Mouse (Mus musculus): ENCODE data around the gene Slc26a10.

Slc26a10 gene

DNA sequence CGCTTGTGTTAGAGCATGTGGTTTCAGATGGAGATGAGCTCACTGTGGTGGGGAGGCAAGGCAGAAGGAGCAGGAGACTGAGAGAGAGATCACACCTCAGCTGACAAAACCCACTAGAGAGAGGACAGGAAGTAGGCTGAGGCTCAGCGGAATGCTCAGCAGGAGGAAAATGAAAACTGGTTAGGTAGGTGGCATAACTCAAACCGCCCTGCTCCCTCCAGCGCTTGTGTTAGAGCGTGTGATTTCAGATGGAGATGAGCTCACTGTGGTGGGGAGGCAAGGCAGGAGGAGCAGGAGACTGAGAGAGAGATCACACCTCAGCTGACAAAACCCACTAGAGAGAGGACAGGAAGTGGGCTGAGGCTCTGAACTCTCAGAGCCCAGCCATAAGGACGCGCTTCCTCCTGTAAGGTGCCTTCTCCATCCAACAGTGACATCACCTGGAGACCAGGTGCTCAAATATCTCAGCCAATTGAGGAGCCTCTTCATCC is 17.6 kb downstream of the Slc26a10 start:
- WGBS = 36% methylated on average over 7 of the region's 7 CpGs

GRCm38 (mm10) chr10:127160728-127161127 is 19.7 kb downstream of the Slc26a10 start:
- WGBS = 59% methylated on average over 3 of the region's 3 CpGs

- WGBS = 59% methylated on average over 9 of the region's 9 CpGs
These were observed 20.4 kb downstream of the Slc26a10 start for GRCm38 (mm10) chr10:127160081-127160480.

DNA sequence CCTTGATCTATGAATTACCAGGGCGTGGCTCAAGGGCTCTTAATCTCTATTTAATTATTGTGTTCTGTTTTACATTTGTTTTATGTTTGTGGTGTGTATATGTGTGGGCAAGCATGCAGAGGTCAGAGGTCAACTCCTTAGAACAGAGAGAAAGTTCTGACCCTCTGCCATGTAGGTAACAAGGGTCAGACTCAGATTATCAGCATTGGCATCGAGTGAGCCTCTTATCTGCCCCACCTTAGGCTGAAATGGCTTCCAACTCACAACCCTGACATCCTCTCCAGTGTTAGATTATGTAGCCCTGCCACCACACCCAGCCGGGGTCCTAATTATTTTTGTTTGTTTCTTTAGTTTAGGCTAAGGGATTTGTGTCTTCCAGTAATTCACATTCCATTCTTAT is 22.0 kb downstream of the Slc26a10 start:
- WGBS = 77% methylated on average over 3 of the region's 3 CpGs

GRCm38 (mm10) chr10:127156511-127156910 is 23.9 kb downstream of the Slc26a10 start:
- WGBS = 69% methylated on average over 1 of the region's 1 CpGs

DNA sequence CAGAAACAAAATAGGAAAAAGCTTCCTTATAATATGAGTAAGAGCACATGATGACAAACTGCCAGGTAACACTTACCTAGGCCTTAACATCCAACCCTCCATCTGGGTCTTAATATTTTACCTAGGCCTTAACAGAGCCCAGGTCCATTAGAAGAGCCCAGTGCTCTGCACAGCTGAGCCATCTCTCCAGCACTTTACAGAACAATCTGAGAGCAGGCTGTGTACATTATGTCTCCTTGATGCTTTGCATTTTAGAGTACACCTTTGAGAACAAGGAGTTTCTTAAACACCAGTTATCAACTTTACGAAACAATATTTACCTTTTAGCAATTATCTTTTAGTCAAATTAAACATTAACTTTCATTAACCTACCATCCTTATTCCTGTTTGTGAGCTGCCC is 24.4 kb downstream of the Slc26a10 start:
- WGBS = 94% methylated on average over 1 of the region's 1 CpGs

DNA sequence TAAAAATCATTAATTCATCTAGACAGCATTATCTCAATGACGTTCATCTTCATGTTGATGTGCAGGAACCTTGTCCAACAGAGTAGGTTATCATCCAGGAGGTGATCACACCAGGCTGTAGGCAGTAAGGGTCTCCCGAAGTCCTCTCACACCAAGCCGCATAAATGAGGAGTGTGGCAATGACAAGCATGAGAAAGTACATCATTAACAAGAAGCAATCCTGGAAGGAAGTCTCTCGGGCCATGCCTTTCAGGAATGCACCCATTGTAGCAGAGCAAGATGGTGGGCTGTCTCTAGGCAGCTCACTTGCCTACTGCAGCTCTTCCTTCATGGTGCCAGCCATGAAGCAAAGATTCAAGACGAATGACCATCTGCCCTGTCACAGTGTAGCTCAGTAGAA is 25.8 kb downstream of the Slc26a10 start:
- 89% methylated on average over 5 of the region's 5 CpGs for WGBS

DNA sequence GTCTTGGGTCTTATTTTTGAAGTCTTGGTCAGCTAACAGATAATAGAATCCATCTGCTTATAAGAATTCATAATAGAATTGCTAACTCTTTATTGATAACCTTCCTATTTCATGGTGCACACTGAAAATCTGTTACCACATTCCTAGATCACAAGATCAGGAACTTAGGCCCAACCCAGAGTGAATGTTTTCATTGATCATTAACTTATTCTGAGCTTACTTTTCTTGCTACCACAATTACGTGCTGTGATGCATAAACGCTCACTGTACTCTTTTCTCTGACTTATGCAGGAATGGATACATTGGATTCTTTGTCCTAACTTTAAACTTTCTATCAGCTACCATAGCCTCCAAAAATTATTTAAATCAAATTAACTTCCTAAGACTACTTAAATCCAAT is 26.2 kb downstream of the Slc26a10 start:
- 98% methylated on average over 2 of the region's 2 CpGs for WGBS

DNA sequence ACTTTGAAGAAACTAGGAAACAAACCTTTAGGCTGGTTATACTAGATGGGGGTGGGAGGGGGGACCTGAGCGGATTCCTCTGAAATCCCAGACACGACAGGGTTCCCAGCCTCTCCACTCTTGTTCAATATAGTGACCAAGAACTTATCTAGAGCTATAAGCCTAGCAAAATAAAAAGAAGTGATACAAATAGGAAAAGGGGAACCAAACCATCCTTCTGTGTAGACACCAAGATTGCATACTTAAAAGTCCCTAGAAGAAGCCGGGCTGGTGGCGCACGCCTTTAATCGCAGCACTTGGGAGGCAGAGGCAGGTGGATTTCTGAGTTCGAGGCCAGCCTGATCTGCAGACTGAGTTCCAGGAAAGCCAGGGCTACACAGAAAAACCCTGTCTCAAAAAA is 27.1 kb downstream of the Slc26a10 start:
- WGBS = 96% methylated on average over 7 of the region's 7 CpGs

- WGBS = 86% methylated on average over 10 of the region's 10 CpGs
These were observed 27.9 kb downstream of the Slc26a10 start for GRCm38 (mm10) chr10:127152556-127152955.

DNA sequence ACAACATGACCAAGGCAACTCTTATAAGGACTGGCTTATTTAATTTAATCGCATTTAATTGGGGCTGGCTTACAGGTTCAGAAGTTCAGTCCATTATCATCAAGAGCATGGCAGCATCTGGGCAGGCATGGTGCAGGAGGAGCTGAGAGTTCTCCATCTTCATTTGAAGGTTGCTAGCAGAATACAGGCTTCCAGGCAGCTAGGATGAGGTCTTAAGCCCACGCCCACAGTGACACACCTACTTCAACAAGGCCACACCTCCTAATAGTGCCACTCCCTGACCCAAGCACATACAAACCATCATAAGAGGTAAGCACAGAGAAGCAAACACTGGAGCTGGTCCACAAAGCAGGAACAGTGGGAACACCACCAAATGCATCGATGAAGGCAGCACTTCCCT is 29.2 kb downstream of the Slc26a10 start:
- 88% methylated on average over 3 of the region's 3 CpGs for WGBS

GRCm38 (mm10) chr10:127150471-127150872 is 30.0 kb downstream of the Slc26a10 start:
- 62% methylated on average over 4 of the region's 4 CpGs for WGBS

DNA sequence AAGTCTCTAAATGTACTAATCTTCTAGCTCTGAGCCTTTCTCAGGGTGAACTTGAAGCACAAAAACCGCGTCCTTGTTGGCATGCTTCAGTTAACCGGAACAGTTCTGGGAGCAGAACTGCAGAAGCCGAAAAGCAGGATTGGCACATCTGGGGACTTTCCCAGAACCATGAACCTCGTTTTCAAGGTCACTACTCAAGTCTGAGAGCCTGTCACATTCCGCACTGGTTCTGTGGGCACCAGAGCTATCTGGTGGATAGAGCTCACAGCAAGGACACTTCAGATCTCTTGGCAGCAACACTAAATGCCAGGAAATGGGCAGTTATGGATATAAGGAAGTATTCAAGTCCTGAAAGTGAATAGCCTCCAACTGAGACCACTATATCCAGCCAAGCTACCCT is 33.3 kb downstream of the Slc26a10 start:
- 76% methylated on average over 6 of the region's 6 CpGs for WGBS

DNA sequence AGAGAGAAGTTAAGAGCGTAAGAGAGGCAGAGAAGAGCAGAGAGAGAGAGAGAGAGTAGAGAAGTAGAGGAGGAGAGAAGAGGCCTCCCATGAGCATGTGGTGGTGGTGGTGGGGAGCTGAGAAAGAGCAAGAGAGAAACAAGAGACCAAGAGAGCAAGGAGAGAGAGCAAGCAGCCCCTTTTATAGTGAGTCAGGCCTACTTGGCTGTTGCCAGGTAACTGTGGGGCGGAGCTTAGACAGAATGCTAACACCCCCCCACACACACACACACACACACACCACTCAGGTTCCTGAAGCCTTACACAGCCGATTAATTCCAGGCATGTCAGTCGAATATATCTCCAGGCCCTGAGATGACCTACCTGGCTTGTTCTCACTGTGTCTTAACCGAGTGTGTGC is 35.1 kb downstream of the Slc26a10 start:
- WGBS = 84% methylated on average over 5 of the region's 5 CpGs

GRCm38 (mm10) chr10:127144536-127144935 is 35.9 kb downstream of the Slc26a10 start:
- 92% methylated on average over 7 of the region's 7 CpGs for WGBS

GRCm38 (mm10) chr10:127143228-127143627 is 37.2 kb downstream of the Slc26a10 start:
- 86% methylated on average over 8 of the region's 8 CpGs for WGBS

- WGBS = 78% methylated on average over 8 of the region's 8 CpGs
These were observed 38.9 kb downstream of the Slc26a10 start for GRCm38 (mm10) chr10:127141500-127141899.

DNA sequence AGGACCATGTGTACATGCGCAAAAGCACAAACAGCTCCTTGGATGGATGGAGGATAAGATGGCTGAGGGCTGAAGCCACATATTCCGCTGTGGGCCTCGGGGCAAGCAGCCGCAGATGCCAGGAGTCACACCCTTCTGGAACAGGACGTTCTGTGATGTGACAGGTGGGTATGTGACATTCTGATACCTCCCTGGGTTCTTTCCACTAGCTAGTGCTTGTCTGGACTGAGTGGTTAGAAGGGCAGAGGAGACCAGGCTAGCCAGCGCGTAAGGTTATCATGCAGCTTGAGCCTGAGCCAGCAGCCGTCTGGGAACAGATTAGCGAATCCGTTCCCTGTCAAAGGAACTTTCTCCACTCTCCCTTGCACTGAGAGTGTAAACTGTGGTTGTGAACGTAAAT is 39.5 kb downstream of the Slc26a10 start:
- 89% methylated on average over 11 of the region's 11 CpGs for WGBS

- WGBS = 94% methylated on average over 18 of the region's 18 CpGs
These were observed 41.9 kb downstream of the Slc26a10 start for GRCm38 (mm10) chr10:127138328-127139141.

- WGBS = 88% methylated on average over 3 of the region's 3 CpGs
These were observed 42.5 kb downstream of the Slc26a10 start for GRCm38 (mm10) chr10:127137896-127138295.

DNA sequence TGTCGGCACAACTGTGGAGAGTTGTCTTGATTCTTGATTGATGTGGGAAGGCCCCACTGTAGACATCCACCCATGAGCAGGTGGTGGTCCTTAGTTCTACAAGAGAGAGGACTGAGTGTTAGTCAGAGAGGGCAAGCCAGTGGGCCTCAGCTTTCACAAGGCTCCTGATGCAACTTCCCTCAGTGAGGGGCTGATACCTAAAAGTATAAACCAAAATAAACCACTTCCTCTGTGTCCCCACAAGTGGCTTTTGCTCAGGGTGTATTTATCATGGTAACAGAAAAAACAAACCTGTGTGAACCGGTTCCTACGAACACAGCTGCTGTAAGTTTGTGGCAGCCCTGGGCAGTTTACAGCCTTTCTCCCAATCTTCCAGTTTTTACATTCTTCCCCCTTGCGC is 43.9 kb downstream of the Slc26a10 start:
- 89% methylated on average over 4 of the region's 4 CpGs for WGBS

DNA sequence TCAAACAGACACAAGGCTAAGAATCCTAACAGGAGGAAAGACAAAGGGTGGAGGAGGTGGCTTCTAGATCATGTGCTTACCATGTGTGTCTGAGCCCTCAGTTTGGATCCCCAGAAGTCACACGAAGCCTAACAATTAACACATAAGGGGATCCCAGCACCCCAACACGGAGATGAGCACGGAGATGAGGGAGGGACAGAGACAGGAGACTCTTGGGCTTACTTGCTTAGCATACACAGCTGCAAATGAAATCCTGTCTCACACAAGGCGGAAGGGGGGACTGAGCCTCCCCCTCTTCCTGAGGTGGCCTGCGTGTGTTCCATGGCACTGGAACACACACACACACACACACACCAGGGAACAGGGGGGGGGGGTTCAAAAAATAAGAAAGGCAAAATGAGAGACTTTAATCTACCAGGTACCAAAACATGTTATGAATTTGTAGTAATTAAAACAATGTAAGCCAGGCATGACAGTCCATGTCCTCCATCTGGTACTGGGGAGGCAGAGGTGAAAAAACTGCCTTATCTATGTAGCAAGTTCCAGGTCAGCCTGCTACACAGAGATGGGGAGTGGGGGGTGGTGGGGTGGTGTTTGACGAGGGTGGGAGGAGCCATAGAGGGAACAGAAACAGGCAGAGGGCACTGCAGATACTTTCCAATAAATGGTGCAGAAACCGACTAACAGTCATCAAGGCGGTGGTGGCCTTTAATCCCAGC is 45.2 kb downstream of the Slc26a10 start:
- 70% methylated on average over 8 of the region's 8 CpGs for WGBS

Data from cerebral cortex, adult 2 months (tissue).